Mouse (Mus musculus): ENCODE measurements at regions not wholly inside any gene's neighbourhood (a gene's known extent, or its start where the extent isn't known, plus 50 kb on each side); places are given as distances from the start of the nearest gene placed in this dataset.

DNA sequence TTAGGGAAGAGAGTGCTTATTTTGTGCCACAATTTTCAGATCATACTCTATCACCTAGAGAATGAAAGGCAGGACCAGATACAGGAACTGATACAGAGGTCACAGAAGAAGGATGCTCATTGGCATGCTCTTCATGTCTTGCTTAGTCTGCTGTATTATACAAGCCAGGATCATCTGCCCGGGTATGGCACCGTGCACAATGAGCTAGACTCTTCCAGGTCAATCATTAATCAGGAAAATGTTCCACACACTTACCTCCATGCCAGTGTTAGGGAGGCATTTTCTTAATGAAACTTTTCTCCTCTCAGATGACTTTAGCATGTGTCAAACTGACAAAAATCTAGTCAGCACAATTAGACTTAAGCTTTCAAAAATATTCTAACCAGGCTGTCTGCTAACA, 502.7 kb upstream of the Adamts5 start:
- Histone ChIP-seq H3K36me3 (ENCODE audit: control insufficient read depth, insufficient read depth, low read length) (no peaks in the 10 kb centered on the region), H3K4me1 (ENCODE audit: control insufficient read depth, insufficient read depth, insufficient read length) (no peaks in the 10 kb centered on the region), H3K27ac (ENCODE audit: insufficient read depth, low read length) (no peak overlapping the region), H3K4me3 (ENCODE audit: extremely low read depth, insufficient read depth, insufficient read length) (no peak overlapping the region), H3K27me3 (ENCODE audit: control insufficient read depth, insufficient read depth, low read length) (no peaks in the 10 kb centered on the region)
- TF ChIP-seq CTCF (IDR thresholded peaks at IDR 0.05; ENCODE audit: extremely low read depth, insufficient read depth, insufficient read length, insufficient replicate concordance) (no peak), POLR2A (IDR thresholded peaks at IDR 0.05; ENCODE audit: low read depth, low read length) (no peak)
- DNase-seq (ENCODE audit: low read depth in 1 of 2, low spot score in 2 of 2): no peak
- WGBS: 94% methylated on average over 2 of the region's 2 CpGs

DNA sequence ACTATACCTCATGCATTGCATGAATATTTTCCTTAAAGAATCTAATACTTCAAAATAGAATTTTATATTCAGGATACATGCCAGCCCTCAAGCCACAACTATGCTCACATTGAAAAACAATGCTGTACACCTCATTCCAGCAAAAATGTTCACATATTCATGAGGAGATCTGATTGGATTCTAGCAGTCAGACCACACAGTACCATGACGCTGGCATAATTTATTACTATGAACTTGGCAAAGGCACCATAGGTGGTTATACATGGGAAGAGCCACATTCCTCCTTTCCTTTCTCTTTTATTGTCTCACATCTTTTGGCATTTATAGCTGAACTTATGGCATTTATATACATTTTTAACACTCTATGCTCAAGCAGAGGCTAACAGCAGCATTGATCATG, 499.8 kb upstream of the Adamts5 start:
- no peak for TF ChIP-seq CTCF (IDR thresholded peaks at IDR 0.05; ENCODE audit: extremely low read depth, insufficient read depth, insufficient read length, insufficient replicate concordance)
- no peak for TF ChIP-seq POLR2A (IDR thresholded peaks at IDR 0.05; ENCODE audit: low read depth, low read length)
- Histone ChIP-seq H3K36me3 (ENCODE audit: control insufficient read depth, insufficient read depth, low read length) (no peaks in the 10 kb centered on the region), H3K4me3 (ENCODE audit: extremely low read depth, insufficient read depth, insufficient read length) (no peak overlapping the region), H3K4me1 (ENCODE audit: control insufficient read depth, insufficient read depth, insufficient read length) (no peaks in the 10 kb centered on the region), H3K27me3 (ENCODE audit: control insufficient read depth, insufficient read depth, low read length) (no peaks in the 10 kb centered on the region), H3K27ac (ENCODE audit: insufficient read depth, low read length) (no peak overlapping the region)
- DNase-seq (ENCODE audit: low read depth in 1 of 2, low spot score in 2 of 2): no peak
- WGBS: 96% methylated on average over 1 of the region's 1 CpGs

DNA sequence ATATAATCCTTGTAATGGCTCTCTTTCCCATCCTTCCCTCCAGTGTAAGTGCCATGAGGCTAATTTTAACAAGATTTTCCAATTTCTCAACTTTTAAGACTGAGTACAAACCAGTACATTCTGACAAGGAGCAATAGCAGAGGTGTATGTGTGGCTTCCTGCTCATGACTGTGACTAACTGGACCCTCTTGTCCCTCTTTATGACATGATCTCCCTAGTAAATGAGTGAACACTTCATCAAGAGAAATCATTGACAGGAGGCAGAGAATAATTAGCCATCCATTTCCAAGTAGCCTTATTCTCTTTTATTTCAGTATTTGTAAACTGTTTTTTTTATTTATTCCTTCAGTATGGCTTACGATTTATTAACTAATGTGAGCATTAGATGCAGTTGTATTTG, 497.7 kb upstream of the Adamts5 start:
- Histone ChIP-seq H3K36me3 (ENCODE audit: control insufficient read depth, insufficient read depth, low read length) (no peaks in the 10 kb centered on the region), H3K4me1 (ENCODE audit: control insufficient read depth, insufficient read depth, insufficient read length) (no peaks in the 10 kb centered on the region), H3K27me3 (ENCODE audit: control insufficient read depth, insufficient read depth, low read length) (no peaks in the 10 kb centered on the region), H3K27ac (ENCODE audit: insufficient read depth, low read length) (no peak overlapping the region), H3K4me3 (ENCODE audit: extremely low read depth, insufficient read depth, insufficient read length) (no peak overlapping the region)
- WGBS: 74% methylated on average over 1 of the region's 1 CpGs
- no peak for DNase-seq (ENCODE audit: low read depth in 1 of 2, low spot score in 2 of 2)
- TF ChIP-seq CTCF (IDR thresholded peaks at IDR 0.05; ENCODE audit: extremely low read depth, insufficient read depth, insufficient read length, insufficient replicate concordance) (no peak), POLR2A (IDR thresholded peaks at IDR 0.05; ENCODE audit: low read depth, low read length) (no peak)

DNA sequence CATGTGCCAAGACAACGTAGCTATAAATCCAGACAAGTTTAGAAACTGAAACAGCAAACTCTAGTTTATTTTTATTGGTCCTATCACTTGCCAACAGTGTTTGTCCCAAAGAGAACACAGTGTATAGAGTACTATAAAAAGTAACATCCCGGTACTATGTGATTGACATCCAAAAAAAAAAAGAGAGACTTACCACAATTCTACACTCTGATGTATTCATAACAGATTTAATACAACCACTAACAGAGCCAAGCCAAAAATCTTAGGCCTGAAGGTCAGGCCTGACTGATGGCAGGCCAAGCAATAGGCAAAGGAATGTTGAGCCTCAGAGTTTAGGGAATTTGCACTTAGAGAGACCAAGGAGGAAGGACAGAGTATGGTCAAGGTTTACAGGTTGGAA, 495.9 kb upstream of the Adamts5 start:
- Histone ChIP-seq H3K27ac (ENCODE audit: insufficient read depth, low read length) (no peak overlapping the region), H3K36me3 (ENCODE audit: control insufficient read depth, insufficient read depth, low read length) (no peaks in the 10 kb centered on the region), H3K27me3 (ENCODE audit: control insufficient read depth, insufficient read depth, low read length) (no peaks in the 10 kb centered on the region), H3K4me1 (ENCODE audit: control insufficient read depth, insufficient read depth, insufficient read length) (no peaks in the 10 kb centered on the region), H3K4me3 (ENCODE audit: extremely low read depth, insufficient read depth, insufficient read length) (no peak overlapping the region)
- WGBS: 61% methylated on average over 2 of the region's 2 CpGs
- TF ChIP-seq CTCF (IDR thresholded peaks at IDR 0.05; ENCODE audit: extremely low read depth, insufficient read depth, insufficient read length, insufficient replicate concordance): no peak
- TF ChIP-seq POLR2A (IDR thresholded peaks at IDR 0.05; ENCODE audit: low read depth, low read length): no peak
- no peak for DNase-seq (ENCODE audit: low read depth in 1 of 2, low spot score in 2 of 2)

DNA sequence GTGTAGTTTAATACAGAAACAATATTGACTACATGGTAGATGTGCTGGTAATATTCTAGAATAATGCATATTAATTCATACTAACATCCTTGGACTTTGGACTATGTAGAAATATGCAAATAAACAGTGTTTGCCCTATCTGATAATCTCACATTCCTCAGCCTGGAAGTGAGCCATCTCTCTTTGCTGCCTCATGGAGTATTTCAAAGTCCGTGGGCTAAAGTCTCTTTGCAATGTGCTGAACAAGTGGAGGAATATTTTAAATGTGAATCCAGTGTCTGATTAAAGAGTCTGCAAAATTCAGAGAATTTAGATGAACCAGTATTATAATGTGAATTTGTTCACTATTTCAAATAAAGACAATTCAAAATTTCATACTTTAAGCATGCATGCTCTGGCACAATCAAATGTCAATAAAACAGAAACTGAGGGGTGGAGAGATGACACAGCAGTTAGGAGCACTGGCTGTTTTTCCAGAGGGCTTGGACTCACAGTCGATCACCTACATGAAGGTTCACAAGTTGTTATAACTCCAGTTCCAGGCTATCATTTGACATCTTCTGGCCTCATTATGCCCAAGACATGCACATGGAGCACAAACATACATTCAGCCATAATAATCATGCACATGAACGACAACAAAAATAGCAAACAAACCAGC, 487.6 kb upstream of the Adamts5 start:
- no peak for DNase-seq (ENCODE audit: low read depth in 1 of 2, low spot score in 2 of 2)

DNA sequence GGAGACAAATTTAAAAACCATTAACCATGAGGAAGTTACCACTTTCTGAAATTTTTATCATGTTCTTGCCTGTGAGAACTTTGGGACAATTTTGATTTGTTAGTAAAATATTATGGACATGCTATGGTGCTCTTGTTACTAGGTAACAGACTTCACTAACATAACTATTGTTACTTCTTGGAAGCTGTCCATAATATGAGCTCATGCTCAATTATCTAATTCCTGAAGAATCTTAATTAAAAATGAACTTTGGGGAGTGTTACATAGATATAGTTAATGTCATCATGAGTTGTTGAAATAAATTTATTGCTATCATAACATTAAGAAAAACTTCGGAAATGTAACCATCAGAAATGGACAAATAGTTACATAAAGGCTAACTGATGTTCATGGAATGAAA, 486.5 kb upstream of the Adamts5 start:
- WGBS: 74% methylated on average over 1 of the region's 1 CpGs
- no peak for DNase-seq (ENCODE audit: low read depth in 1 of 2, low spot score in 2 of 2)
- Histone ChIP-seq H3K27me3 (ENCODE audit: control insufficient read depth, insufficient read depth, low read length) (no peaks in the 10 kb centered on the region), H3K4me3 (ENCODE audit: extremely low read depth, insufficient read depth, insufficient read length) (no peak overlapping the region), H3K36me3 (ENCODE audit: control insufficient read depth, insufficient read depth, low read length) (no peaks in the 10 kb centered on the region), H3K27ac (ENCODE audit: insufficient read depth, low read length) (no peak overlapping the region), H3K4me1 (ENCODE audit: control insufficient read depth, insufficient read depth, insufficient read length) (no peaks in the 10 kb centered on the region)
- no peak for TF ChIP-seq POLR2A (IDR thresholded peaks at IDR 0.05; ENCODE audit: low read depth, low read length)
- TF ChIP-seq CTCF (IDR thresholded peaks at IDR 0.05; ENCODE audit: extremely low read depth, insufficient read depth, insufficient read length, insufficient replicate concordance): no peak

More for the DNA sequence above, 487.6 kb upstream of the Adamts5 start:
- Histone ChIP-seq H3K27ac (ENCODE audit: insufficient read depth, low read length) (no peak overlapping the region), H3K4me1 (ENCODE audit: control insufficient read depth, insufficient read depth, insufficient read length) (no peaks in the 10 kb centered on the region), H3K36me3 (ENCODE audit: control insufficient read depth, insufficient read depth, low read length) (no peaks in the 10 kb centered on the region), H3K4me3 (ENCODE audit: extremely low read depth, insufficient read depth, insufficient read length) (no peak overlapping the region), H3K27me3 (ENCODE audit: control insufficient read depth, insufficient read depth, low read length) (no peaks in the 10 kb centered on the region)
- 68% methylated on average over 3 of the region's 3 CpGs for WGBS
- TF ChIP-seq POLR2A (IDR thresholded peaks at IDR 0.05; ENCODE audit: low read depth, low read length) (no peak), CTCF (IDR thresholded peaks at IDR 0.05; ENCODE audit: extremely low read depth, insufficient read depth, insufficient read length, insufficient replicate concordance) (no peak)

DNA sequence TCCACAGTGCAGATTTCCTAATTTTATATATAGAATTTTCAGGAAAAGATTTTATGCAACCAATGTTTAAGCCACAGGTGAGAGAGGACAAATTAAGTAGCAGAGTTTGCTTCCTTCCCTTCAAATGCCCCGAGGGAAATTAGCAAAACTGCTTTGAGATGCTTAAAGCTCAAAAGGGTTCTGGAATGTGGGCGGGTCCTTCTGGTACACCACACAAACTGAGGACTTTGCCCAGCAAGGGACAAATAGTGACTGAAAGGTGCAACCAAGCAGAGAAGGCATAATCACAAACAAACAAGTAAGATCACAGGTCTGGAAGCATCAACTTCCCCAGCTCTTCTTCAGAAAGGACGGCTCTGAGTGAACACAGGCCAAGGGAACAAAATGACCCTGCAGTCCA, 476.4 kb upstream of the Adamts5 start:
- DNase-seq (ENCODE audit: low read depth in 1 of 2, low spot score in 2 of 2): no peak
- WGBS: 61% methylated on average over 3 of the region's 3 CpGs
- Histone ChIP-seq H3K4me1 (ENCODE audit: control insufficient read depth, insufficient read depth, insufficient read length) (no peaks in the 10 kb centered on the region), H3K27ac (ENCODE audit: insufficient read depth, low read length) (no peak overlapping the region), H3K36me3 (ENCODE audit: control insufficient read depth, insufficient read depth, low read length) (no peaks in the 10 kb centered on the region), H3K27me3 (ENCODE audit: control insufficient read depth, insufficient read depth, low read length) (no peaks in the 10 kb centered on the region), H3K4me3 (ENCODE audit: extremely low read depth, insufficient read depth, insufficient read length) (no peak overlapping the region)
- TF ChIP-seq POLR2A (IDR thresholded peaks at IDR 0.05; ENCODE audit: low read depth, low read length) (no peak), CTCF (IDR thresholded peaks at IDR 0.05; ENCODE audit: extremely low read depth, insufficient read depth, insufficient read length, insufficient replicate concordance) (no peak)

Data from spleen, adult 2 months (tissue).